Mouse (Mus musculus): ENCODE measurements at regions not wholly inside any gene's neighbourhood (a gene's known extent, or its start where the extent isn't known, plus 50 kb on each side); places are given as distances from the start of the nearest gene placed in this dataset.
A peak's percentile ranks its signal among the peaks of the same experiment; 100 is the strongest.
"Not testable (repeated sequence)": the region's sequence is repeated elsewhere in the genome, so short reads cannot be mapped to it uniquely, and the experiment has no call there.

DNA sequence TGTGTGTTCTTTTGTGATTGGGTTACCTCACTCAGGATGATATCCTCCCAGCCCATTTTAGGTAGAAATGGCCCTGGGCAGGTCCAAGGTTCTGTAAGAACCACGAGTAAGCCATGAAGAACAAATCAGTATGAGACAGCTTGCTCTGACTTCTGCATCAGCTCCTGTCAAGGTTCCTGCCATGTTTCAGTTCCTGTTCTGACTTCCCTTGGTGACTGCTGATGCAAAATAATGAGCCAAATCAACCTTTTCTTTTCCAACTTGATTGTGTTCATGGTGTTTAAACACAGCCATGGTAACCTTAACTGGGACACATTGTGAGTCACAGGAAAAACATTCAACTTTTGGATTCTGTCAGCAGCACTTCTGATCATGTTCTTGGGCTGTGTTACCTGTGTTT is 667.4 kb upstream of the Igfbp7 start:
- no peak for DNase-seq (ENCODE audit: extremely low spot score in 1 of 2, low spot score in 1 of 2)

DNA sequence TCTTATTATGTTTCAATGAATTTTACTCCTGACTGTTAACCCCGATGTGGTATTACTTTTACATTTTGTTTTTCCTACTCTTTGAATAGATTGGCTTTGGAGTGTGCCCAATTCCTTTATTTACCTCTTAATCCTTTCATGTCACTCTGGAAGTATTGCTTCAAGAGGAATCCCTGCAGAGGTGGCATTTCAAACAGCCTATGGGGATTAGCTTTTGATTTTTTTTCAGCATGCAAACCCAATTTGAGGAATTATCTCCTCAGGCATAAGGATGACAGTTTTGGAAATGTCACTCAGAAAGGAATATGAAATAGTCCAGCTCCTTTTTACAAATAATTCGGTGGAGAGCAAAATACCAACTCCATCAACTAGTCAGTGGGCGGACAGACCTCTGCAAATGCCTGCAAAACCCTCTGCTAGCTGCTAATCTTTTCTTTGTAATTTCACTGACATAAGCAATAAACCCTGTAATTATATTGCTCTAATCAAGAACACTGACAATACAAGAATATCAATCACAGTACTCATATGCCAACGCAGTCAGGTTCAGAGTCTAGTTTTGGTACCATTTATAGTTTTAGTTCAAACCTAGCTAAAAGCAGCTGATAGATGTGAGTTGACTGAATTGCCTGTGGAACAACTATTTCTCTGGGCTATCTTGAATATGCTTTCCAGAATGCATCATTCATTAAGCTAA is 624.9 kb upstream of the Igfbp7 start:
- no peak for DNase-seq (ENCODE audit: extremely low spot score in 1 of 2, low spot score in 1 of 2)

DNA sequence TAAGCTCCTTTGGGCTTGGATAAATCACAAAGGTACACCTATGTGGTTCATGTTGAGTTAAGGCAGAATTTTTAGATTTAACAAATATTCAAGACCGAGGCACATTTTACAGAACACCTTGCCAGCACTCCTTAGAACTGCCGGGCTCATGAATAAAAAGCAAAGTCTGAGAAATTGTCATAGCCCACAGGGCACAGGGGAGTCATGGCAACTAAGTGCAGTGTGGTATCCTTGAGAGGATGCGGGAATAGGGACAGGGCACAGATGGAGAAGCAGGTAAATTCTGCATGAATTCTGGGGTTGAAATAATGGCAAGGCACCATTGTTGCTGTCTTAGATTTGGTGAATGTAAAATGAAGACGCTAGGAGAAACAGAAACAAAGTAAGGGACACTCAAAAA is 609.7 kb upstream of the Igfbp7 start:
- DNase-seq (ENCODE audit: extremely low spot score in 1 of 2, low spot score in 1 of 2), result no peak

DNA sequence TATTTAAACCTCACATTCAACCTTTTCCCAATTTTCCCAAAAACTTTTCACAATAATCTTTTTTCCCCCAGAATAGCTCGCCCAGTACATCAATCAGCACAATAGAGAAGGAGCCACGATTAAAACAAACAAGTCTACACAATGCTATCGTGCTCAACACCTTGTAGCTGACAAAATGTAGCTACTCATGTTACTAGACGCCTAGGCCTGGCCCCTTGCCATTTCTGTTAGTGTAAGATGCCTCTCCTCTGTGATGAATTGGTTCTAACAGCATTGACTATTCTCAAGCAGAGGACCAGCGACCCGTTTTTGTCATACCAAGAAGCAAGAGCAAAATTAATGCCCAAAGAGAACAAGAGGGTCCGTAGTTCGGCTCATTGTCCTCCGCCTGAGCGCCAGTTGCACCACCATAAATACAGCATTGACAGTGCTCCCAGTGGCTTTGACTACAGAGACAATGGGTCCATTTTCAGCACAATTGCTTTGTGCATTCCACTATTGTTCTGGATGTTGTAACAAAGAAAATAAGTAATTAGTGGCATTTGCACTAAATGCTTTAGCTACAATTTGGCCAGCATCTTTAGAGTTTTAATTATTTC is 578.7 kb upstream of the Igfbp7 start:
- peak in 1 of 2 experiments; percentile 15 for DNase-seq (ENCODE audit: extremely low spot score in 1 of 2, low spot score in 1 of 2)

DNA sequence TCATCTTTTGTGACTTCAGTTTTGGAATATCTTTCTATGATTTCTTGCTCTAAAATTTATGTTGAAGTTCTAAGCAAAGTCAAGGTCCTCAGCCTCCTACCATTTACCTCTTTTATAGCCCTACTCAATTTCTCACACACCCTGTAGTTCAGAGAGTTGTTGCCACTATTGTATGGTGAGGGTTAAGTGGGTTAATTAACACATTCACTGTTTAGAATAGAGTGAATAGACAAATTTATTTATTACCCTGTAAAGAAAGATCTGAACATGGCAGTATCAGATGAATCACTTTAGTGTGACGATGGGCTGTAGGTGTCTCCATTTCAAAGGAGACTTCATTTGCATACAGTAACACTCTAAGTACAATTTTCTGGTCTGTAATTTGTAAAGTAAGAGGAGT is 577.4 kb upstream of the Igfbp7 start:
- no peak for DNase-seq (ENCODE audit: extremely low spot score in 1 of 2, low spot score in 1 of 2)

DNA sequence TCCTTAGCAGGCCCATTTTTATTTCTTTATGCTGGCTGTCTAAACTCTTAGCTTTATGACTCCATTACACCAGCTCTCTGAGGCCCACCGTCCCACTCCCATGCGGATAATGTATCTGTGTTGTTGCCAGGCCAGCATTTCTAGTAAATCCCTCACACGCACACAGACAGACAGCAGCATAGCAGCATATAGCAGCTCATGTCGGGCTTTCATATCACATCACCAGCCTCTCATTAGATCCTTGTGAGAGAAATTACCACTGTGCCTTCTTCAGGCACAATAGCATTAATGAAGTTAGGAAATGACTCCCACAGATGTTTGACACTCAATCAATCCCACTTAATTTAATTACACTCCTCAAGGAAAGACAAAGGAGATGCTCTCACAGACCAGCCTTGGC is 532.2 kb upstream of the Igfbp7 start:
- not testable (repeated sequence) for DNase-seq (ENCODE audit: extremely low spot score in 1 of 2, low spot score in 1 of 2)

DNA sequence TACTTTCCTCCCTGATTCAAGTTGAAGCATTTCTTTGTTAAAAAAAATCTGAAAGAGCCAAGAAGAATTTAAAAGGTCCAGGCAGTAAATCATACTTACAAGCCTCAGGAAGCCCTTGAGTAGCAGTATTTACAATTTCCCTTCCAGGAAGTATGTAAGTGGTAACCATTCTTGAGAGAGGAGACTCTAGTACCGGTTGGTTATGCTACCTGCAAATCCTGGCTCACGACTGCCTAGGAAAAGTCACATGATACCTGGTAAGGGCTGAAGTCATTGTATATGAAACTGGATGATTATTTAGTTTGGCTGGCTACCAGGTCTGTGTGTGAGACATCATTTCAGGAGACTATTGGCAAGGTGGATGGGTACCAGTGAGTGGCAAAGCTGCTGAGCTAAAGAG is 524.0 kb upstream of the Igfbp7 start:
- no peak for DNase-seq (ENCODE audit: extremely low spot score in 1 of 2, low spot score in 1 of 2)

DNA sequence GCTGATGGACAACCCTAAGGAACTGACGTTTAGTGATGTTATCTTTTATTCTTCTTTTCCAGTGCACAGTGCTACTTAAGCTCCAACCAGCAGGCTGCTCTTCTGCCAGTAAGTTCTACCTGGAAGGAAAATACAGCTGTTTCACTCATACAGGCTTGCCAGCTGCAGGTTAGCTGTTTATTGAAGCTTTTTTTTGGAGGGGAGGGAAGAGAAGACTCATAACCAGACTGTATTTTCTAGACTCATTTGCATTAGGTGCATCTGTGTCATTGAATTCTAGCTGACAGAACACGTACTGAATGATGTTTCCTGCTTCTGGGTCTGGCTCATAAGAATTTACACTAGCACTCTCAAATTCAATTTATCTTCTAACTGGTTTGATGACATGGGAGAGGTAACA is 513.3 kb upstream of the Igfbp7 start:
- no peak for DNase-seq (ENCODE audit: extremely low spot score in 1 of 2, low spot score in 1 of 2)

DNA sequence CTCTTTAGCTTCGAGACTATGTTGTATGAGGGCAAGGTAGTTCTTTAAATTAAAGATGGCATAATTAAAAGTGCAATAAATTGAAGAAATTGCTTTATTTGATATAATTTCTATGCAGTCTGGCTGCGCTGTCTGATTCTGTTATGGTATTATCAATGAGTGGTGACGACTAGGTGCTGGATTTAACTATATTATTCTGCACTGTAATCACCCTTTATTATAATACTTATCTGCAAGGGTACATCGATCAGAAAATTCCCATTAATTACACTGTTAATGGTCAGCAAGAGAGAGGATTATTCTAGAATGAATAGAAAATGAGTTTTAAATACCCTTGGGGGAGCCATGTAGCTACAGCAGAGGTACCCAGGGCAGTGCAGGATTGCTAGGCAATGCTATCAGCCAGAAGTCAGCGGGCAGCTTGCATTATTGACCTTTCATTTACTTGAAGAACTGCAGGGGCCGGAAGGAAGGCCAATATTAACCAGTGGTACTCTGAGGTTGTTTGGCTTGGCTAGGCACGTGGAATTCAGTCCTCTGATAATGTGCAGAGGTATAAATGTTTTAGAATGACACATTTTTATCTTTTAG is 509.3 kb upstream of the Igfbp7 start:
- no peak for DNase-seq (ENCODE audit: extremely low spot score in 1 of 2, low spot score in 1 of 2)

DNA sequence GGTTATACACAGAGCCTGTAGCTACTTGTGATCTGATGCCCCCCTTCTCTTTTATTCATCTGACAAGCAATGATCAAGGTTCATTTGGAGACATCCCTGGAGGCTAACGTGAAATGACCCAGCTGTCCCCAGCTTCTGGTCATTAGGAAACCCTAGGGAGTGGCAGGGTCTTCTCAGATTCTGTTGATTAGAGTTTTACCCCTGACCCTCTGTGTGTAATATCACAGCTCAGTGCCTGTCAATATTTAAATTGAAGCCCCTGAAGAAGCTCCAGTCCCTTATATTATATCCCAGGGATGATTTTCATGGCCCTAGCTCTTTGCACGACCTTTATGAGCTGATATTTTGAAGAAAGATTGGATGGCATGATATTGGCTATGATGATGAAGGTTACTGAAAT is 508.5 kb upstream of the Igfbp7 start:
- no peak for DNase-seq (ENCODE audit: extremely low spot score in 1 of 2, low spot score in 1 of 2)

DNA sequence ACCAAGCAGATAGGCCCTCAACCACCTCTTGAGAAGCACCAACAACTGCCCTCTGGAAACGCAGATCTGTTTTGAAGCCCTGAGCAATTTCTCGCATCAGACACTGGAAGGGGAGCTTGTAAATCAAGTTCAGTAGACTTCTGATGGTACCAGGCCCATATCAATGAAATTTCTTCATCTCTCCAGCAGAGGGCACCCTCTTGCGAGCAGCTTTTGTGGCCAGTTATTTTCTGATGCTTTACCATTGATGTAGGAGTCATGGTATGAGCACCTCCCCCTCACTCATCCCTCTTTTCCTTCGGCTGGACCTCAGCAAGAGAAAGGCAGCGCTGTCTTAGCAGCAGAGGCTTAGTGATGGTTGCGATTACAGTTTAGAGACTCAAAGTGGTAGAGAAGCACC is 501.4 kb upstream of the Igfbp7 start:
- peak in 1 of 2 experiments; percentile 47 for DNase-seq (ENCODE audit: extremely low spot score in 1 of 2, low spot score in 1 of 2)

DNA sequence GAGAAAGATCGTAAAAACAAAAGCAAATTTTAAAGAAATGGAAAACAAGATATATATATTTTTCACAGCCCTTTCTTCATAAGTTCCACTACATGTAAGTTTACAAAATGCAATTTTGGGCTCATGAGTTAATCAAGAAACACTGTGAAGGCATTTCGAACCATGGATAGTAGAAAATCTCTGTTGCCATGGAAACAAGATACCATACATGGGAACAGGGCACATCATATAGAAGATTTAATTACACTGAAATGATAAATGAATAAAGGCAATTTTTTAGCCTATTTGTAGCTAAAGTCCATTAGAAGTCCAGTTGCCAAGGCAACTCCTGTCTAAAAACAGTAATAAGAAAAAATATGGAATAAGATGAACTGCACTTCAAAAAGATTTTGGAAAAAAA is 484.2 kb upstream of the Igfbp7 start:
- DNase-seq (ENCODE audit: extremely low spot score in 1 of 2, low spot score in 1 of 2), result not testable (repeated sequence)

DNA sequence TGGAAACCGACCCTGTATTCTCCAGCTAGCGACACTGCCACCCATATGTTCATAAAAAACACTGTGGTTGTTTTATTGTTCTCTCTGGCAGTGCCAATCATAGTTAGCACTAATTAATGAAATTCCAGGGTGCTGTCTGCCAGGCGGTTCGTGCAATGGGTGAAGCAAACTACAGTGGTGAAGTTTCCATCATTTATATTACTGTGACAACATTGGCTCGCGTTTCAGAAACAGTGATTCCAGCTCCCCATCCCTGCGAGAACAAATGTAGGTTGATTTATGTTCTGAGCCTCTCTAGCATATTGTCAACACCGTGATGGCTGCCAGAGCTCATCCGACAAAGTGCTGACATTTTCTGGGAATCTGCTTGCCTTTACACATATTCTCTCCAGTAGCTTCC is 480.7 kb upstream of the Igfbp7 start:
- DNase-seq (ENCODE audit: extremely low spot score in 1 of 2, low spot score in 1 of 2), result peak; percentile 67 to 68

DNA sequence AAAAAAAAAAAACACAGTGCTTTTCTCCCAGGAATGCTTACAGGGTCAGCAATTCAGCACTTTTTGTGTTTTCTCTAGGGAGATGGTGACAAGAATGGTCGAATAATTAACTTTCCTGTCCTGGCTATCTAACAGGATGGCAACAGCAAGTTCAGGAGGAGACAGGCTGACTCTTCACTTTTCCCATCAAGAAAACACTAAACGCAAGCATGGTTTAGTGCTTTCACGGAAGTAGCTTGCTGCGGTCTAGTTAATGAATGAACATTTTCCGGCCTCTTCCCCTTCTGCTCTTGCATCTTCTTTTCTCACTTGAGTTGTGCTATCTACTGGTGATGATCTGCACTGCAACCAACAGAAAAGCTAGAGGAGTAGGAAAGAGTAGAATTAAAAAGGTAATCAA is 463.6 kb upstream of the Igfbp7 start:
- DNase-seq (ENCODE audit: extremely low spot score in 1 of 2, low spot score in 1 of 2), result no peak

DNA sequence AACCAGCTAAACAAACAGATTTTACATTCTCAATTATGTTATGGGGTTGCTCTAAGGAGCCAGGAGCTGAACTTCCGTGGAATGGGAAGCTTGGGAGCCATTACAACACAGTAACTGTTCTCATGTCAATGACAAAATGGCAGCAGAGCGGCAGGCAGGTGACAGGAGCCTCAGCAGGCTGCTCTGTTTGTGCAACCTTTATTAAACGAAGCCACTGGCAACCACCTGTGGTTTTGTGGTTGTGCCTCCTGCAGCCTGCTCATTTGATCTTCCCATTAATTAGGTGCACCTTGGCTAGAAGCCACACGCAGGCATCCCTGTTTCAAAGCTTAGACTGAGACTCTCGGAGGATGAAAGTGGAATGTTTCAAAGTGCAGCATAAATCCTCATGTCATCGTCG is 457.5 kb upstream of the Igfbp7 start:
- DNase-seq (ENCODE audit: extremely low spot score in 1 of 2, low spot score in 1 of 2), result no peak

DNA sequence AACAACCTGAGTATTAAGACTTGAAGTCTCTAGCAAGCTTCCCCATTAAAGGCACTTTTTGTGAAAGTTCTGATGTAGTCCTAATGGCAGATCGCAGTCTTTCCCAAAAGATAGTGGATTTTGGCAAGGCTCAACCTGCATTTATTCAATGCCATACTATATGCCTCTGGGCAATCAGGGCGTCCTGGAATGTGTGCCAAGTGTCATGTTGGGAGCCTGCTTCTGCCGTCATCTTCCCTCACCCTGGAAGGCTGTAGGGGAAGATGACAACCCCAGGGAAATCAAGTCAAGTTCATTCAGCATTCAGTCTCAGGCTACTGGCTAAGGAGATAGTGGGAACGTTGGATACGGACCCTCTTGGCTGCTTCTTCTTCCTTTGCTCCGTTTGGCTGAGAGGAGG is 447.4 kb upstream of the Igfbp7 start:
- DNase-seq (ENCODE audit: extremely low spot score in 1 of 2, low spot score in 1 of 2), result no peak

DNA sequence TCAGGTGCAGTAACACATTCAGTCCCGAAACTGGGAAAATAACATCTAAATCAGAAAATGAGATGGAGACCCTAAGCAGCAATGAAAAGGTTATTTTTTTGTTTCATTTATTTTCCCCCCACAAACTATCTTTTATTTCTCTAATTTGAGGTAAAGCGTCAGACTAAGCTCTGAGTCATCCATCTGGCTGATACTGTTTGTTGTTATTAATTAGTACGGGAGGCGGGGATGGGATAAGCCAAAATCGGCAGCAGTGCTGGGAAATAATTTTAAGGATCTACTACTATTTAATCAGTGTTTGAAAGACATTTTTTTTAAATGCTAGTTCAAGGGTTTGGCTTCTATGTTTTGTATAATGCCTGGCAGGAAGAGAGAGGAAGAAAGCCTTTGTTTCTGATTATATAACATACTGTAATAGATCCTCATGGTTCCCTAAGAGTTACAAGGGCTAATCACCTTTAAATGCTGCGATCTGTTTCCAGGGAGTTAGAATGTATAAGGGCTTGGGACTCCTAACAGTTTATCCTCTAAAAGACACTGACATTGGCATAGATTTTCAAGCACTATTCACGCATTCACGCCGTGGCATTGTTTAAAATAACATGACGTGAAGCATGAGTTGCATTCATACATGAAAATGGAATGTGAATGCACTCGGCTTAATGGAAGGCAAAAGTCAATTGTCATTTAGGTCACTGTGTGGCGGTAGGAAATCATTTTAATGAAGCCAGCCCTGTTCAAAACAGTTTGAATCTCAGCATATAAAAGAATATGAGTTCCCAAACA is 446.4 kb upstream of the Igfbp7 start:
- DNase-seq (ENCODE audit: extremely low spot score in 1 of 2, low spot score in 1 of 2), result no peak

DNA sequence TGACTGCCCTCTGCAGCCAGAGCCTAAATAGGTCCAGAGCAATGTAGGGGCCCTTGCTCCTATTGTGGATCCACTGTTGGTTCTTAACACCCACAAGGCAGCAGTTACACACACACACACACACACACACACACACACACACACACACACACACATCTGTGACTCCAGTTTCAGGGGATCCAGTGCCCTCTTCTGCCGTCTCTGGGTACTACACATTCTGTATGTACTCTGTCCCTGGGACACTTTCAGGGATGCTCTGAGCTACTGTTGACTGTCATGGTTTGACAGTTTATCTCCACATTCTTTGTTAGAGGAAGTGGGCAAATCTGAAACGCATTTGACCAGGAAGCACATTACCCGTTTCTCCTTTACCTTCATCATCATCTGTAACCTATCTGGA is 443.8 kb upstream of the Igfbp7 start:
- DNase-seq (ENCODE audit: extremely low spot score in 1 of 2, low spot score in 1 of 2), result no peak

DNA sequence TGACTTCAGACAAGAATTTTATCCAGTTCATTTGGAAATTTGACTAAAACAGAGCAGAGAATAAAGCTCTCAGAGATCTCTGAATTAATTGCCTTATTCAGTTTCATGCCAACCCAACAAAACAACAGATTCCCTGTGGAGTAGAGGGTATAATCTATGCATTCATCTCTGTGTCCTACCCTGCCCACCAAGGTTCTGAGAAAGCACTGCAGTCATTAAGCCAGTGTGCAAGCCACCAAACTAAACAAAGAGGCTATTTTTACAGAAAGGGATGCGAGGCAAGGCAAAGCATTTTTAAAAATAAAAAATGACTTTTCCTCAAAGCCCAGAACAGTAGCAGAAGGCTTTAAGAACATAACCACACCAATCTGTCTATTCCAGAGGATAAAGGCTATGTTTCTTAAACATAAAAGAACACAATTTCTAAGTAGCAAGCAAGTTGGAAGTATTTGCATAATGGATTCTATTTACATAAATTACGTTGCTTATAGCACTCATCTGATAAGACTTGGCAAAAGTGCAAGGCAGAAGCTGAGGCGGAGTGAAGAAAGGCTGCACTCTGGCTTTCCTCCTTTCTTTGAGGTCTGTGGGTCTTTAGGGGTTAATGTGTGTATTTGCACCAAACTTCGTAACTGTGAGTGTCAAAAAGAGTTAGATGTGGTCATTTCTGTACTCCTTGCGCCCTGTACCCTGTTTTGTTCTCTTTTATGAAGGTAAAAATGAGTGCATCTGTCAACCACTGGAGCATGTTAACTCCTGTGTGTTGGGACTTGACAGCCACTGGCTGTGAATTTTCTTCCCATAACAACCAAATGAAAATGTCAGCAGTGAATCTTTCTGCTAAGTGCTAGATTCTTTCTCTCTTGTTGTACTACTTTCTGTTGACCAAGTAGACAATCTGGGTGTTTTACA is 430.6 kb upstream of the Igfbp7 start:
- peak in 1 of 2 experiments; percentile 42 for DNase-seq (ENCODE audit: extremely low spot score in 1 of 2, low spot score in 1 of 2)

DNA sequence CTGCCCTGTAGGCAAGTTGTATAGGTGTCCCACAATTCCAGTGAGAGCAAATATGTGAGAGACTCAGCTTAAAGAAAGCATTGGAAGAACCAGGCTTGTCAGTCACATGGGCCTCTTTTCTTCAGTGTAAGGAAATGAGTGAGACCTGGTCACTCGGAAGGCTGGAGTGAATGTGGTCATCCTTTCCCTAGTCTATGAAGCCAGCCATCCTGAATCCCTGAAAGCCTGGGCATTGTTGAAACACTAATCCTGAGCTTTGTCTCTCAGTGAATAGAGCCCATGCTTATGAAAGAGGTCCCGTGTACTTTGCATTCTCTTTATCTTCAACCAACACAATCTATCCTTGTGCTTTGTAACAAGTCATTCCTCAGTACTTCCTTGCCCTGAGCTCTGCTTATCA is 420.1 kb upstream of the Igfbp7 start:
- DNase-seq (ENCODE audit: extremely low spot score in 1 of 2, low spot score in 1 of 2), result no peak

DNA sequence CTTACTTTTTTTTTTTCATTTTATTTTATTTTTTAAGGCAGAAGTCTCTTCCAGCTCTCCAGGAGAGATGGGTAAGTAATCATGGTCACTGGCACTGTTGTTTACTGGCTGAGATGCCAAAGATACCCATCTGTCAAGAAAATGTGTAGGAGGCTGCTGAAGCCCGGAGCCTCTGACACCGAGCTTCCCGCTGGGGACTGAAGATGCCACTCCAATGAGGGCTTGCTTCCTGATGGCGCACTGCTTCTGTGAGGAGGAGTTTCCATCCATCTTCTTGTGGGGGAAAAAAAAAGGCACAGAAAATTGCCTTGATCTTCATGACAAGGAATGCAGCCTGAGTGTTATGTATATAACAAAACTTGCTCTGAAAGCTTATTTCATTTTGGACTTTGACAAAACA is 418.2 kb upstream of the Igfbp7 start:
- DNase-seq (ENCODE audit: extremely low spot score in 1 of 2, low spot score in 1 of 2), result no peak

All from frontal cortex, adult 2 months (tissue).